Mouse (Mus musculus): ENCODE measurements around the gene Itga4.
A peak's percentile ranks its signal among the peaks of the same experiment; 100 is the strongest.

Gene Itga4

DNA sequence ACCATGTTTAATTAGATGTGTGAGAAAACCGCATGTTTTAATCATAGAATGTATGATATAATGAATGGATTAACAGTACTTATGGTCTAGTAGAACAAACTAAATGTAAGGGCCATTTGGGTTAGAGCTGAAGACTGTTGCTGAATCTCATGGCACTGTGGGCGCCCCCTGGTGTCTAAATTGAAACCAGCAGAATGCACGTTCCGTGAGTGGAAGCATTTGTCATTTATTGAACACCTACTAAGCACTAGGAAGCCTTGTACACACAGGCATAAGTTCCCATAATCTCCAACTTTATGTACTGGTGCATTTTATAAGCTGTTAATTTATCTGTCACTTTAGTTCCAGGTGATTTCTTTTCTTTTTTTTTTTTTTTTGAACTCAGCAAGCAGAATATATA, 10.4 kb downstream of the Itga4 start:
- DNase-seq (ENCODE audit: extremely low read depth, low read depth) = peak; percentile 49

GRCm38 (mm10) chr2:79266480-79266879, 11.3 kb downstream of the Itga4 start:
- no peak for DNase-seq (ENCODE audit: extremely low read depth, low read depth)

DNA sequence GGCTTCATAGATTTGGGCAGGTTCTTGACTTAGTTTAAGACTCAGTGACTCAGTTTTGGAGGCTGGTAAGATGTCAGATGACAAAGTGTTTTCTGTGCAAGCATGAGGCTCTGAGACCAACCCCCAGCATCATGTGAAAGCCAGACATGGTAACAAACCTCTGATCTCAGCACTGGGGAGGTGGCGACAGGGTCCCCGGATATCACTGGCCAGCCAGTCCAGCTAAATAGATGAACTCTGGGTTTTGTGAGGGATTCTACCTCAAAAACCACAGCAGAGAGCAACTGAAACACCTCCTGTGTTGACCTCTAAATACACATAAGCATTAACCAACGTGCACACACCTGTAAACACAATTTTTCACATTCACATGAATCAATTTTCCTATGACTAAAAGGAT, 12.0 kb downstream of the Itga4 start:
- no peak for DNase-seq (ENCODE audit: extremely low read depth, low read depth)

- no peak for DNase-seq (ENCODE audit: extremely low read depth, low read depth)
Measured at GRCm38 (mm10) chr2:79268863-79269262, 13.6 kb downstream of the Itga4 start.

- DNase-seq (ENCODE audit: extremely low read depth, low read depth) = peak; percentile 98
Measured at GRCm38 (mm10) chr2:79270034-79270535, 14.9 kb downstream of the Itga4 start.

DNA sequence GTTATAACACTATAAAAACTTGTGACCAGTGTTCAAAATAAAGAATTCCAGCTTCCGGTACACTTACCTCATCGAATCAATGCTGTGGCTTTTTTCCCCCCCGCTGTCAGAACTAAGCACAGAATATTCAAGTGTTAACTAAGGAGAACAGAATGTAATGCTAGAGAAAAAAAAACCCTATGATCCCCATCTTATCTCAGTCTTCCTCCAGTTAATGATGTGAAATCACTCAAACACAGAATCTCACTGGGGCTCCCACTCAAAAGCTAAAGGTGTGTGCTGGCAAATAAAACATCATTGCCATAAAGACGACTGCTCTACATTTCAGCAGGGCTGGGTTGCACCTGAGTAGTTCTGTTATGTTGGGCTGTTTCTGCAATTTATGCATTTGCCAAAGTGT, 16.6 kb downstream of the Itga4 start:
- no peak for DNase-seq (ENCODE audit: extremely low read depth, low read depth)

DNA sequence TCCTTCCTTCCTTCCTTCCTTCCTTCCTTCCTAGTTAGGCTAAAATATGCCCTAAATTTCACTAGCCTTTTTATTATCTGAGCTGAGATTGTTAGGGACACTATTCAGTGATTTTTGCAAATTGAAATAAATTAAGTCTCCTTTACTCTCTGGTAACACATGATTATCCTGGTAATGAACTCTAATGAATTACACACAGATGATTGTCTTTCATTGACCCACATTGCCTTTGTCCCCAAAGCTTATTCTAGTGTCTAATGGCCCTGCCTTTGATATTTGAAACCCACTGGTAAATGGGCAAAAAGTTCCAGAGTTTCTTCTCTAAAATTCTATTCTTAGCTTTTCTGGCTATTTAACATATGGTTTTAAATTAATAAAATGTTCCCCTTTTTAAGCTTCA, 23.4 kb downstream of the Itga4 start:
- no peak for DNase-seq (ENCODE audit: extremely low read depth, low read depth)

GRCm38 (mm10) chr2:79284206-79284605, 29.0 kb downstream of the Itga4 start:
- no peak for DNase-seq (ENCODE audit: extremely low read depth, low read depth)

GRCm38 (mm10) chr2:79290149-79290548, 34.9 kb downstream of the Itga4 start:
- no peak for DNase-seq (ENCODE audit: extremely low read depth, low read depth)

DNA sequence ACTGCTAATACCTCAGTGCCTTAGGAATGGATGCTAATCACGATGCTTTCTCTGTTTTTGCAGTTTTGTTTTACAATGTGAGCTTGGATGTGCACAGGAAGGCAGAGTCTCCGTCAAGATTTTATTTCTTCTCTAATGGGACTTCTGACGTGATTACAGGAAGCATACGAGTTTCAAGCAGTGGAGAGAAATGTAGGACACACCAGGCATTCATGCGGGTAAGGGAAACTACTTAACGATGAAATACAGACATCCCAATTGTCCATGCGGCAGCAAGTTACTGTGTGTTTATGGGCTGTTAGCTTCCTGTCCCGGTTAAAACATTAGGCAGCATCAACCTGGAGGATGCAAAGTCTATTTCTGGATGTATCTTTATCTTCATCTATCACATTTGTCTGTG, 36.7 kb downstream of the Itga4 start:
- no peak for DNase-seq (ENCODE audit: extremely low read depth, low read depth)

GRCm38 (mm10) chr2:79292431-79292830, 37.2 kb downstream of the Itga4 start:
- no peak for DNase-seq (ENCODE audit: extremely low read depth, low read depth)

- peak; percentile 4 for DNase-seq (ENCODE audit: extremely low read depth, low read depth)
Measured at GRCm38 (mm10) chr2:79302398-79302797, 47.2 kb downstream of the Itga4 start.

- DNase-seq (ENCODE audit: extremely low read depth, low read depth) = no peak
Measured at GRCm38 (mm10) chr2:79307549-79307948, 52.3 kb downstream of the Itga4 start.

DNA sequence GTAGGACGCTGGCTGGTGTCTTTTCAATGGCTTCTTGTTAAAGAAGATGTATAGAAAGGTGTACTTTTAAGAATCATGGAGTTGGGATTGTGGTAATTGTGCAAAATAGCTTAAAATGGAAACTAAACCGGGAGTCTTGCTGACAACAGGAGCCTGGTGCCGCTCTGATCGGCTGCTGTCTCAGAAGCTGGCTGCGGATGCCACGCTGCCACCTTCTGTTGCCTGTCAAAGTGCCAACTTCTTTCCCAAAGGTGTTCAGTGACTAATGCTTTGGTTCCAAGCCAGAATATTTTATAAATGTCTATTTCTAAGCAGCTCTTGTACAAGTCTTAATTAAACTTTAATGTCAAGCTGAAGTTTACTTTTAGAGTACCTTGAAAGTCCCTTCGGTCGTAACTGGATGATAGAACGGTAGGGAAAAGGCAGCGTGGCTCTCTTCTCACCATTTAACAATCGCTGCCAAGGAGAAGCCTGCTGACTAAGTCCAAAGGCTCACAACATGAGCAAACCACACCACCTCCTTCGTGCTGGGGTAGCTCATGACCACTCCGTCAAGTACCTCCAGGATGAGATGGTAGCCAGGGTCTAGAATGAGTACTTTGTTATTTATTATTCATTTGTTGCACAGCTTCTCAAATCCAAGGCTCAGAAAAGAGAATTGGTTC, 54.4 kb downstream of the Itga4 start:
- no peak for DNase-seq (ENCODE audit: extremely low read depth, low read depth)

DNA sequence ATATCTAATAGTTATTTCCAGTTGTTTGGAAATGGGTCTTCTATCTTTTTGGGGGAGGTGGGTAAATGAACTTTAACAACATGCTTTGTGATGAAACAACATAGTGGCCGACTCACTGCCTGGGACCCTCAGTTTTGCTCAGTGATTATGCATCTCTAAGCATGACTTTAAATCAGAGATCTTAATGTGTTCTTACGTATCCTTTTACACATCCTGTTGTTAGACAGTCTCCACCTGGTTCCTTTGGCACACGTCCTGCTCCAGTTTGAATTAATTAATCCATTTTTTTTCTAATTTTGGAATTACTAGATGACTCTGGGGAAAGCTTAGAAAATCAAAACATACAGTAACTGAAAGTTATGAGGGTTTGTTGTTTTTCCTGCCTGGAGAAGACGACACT, 57.3 kb downstream of the Itga4 start:
- no peak for DNase-seq (ENCODE audit: extremely low read depth, low read depth)

DNA sequence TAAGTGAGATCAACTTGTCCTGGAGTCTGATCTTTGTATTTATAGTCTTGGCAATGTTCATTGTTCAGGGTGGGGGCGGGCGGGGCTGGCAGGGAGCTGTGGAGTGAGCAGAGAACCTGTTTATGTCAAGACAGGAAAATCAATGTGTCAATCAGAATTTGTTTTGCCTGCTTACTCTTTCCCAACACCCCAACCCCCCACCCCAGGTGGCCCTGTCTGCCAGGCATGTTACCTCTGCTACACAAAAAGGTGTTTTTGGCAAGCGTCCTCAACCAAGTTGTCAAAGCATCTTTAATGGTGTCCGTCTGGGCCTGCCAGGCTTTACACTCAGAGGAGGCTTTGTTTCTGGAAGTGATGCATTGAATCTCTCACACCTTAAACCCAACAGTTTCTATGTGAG, 59.9 kb downstream of the Itga4 start:
- no peak for DNase-seq (ENCODE audit: extremely low read depth, low read depth)

DNA sequence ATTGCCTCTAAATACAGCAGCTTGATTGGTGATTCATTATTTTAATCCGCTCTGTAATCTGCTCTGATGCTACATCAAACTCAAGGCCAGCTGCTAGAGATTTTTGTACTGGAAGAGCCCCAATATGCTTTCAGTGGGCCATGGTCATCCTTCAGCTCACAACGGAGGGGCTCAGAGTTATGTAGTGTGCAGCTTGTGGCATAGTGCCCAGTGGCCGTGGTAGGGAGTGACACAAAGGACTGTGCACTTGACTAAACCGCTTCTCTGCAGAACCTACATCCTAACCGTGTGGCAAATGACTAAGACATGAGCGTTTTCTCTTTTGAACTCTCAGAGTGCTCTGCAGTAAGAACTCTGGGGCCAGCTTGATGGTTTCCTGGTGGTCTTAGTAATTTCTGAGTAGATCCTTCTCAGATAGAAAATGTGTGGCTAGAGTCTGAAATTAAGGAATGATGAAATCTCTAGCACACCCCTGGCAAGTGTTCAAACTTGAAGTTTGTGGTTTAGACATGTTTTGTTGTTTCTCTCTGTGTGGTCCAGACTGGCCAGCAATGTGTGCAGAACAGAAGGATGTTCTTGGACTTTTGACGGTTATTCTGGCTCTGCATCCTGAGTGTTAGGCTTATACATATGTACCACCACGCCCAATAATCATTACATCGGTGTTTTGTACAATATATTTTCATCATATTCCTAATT, 61.1 kb downstream of the Itga4 start:
- DNase-seq (ENCODE audit: extremely low read depth, low read depth) = no peak

- DNase-seq (ENCODE audit: extremely low read depth, low read depth) = no peak
Measured at GRCm38 (mm10) chr2:79328079-79328478, 72.9 kb downstream of the Itga4 start.

DNA sequence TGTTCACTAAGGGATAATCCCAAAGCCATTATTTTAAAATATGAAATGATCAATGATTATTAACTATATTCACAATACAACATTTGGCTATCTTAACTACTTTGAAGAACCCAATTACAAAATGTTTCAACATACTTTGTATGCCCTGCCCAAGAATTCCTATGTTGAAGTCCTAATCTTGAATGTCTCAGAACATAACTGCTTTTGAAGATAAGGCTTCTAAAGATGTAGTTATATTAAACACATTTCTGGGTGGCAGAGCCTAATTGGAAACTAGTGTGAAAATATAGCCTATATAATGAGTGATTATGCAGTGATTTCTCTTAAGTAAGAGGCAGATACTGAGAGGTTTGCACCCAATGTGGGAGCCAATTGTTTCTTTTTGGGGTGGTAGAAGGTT, 79.4 kb downstream of the Itga4 start:
- DNase-seq (ENCODE audit: extremely low read depth, low read depth) = no peak

DNA sequence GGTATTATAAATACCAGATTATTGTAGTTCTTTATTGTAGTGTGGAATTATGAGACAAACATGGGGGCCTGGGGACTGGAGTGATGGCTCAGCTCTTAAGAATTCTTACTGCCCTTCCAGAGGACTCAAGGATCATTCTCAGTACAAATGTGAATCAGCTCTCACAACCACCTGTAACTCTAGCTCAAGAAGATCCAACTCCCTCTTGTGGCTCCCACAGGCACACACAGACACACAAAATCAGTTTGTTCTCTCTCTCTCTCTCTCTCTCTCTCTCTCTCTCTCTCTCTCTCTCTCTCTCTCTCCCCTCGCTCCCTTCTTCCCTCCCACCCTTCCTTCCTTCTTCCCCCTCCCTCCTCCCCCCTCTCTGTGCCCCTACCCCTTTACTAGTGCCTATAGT, 80.9 kb downstream of the Itga4 start:
- DNase-seq (ENCODE audit: extremely low read depth, low read depth) = peak; percentile 5

GRCm38 (mm10) chr2:79339003-79339402, 83.8 kb downstream of the Itga4 start:
- DNase-seq (ENCODE audit: extremely low read depth, low read depth) = no peak

DNA sequence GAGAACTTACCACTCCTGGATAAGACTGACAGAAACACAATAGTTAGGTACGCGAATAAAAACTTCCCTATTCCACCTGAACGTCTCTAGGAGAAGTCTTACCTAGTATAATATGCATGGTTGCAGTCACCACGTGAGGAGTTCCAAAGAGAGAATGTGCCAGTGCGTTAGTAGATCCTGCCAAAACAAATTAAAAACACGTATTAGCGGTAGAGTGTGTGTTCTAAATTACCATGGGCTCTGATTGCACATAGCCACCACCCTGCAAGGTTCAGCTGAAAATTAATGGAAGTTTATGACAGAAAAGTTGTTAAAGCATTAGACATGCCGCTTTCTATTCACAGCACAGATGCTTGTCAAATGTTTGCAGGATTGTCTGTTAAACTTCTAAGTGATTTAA, 87.9 kb downstream of the Itga4 start:
- DNase-seq (ENCODE audit: extremely low read depth, low read depth) = no peak

Measured in MEL-GATA-1-ER (cell line).